Mouse (Mus musculus) WW6 (cell line): ENCODE data around the gene Olfr340.
"Not testable (repeated sequence)": the region's sequence is repeated elsewhere in the genome, so short reads cannot be mapped to it uniquely, and the experiment has no call there.

ENCODE experiments used
- DNase-seq: peaks from one replicate; pipeline ENCODE4 v3.0.0-alpha.2; 2013; ENCODE audit warnings: low read depth, low spot score

The Olfr340 gene

DNA sequence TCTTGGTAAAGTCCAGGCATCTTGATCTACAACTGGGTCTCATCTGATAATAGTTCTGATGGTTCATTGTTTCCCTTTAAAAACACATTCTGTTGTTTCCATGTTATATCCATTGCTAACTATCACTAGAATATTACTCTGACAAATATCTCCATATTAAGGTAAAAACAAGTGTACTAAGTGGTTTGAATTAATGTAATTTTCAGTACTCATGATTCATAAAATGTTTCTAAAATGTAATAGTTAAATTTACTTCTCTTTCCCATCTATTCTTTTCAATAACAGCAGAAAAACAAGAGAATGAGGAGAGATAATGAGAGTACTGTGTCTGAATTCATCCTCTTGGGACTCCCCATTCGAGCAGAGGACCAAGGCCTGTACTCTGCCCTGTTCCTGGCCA, at the start of gene Olfr340:
Gene Olfr340 (plus strand): TSS at position 301 of the 400 bp plus-strand sequence.
- DNase-seq = no peak

DNA sequence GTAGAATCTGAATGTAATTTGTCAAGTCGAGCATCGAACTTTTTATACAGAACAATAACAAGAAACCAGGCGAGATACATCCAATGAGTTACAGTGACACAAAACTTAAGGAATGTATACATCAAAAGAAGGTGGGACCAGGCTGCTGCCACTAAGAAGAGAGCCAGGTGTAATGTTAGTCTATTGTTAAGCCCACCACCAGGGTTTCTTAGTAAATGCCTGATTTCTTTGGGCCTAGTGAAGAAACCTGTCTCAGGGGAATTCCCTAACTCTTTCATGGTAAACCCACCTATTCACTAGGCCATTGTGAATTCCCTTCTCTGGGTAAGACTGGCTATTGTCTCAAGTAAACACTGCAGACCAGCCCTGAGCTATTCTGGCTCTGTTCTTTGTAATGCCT, 37.2 kb upstream of the Olfr340 start:
- DNase-seq = peak; percentile 9

DNA sequence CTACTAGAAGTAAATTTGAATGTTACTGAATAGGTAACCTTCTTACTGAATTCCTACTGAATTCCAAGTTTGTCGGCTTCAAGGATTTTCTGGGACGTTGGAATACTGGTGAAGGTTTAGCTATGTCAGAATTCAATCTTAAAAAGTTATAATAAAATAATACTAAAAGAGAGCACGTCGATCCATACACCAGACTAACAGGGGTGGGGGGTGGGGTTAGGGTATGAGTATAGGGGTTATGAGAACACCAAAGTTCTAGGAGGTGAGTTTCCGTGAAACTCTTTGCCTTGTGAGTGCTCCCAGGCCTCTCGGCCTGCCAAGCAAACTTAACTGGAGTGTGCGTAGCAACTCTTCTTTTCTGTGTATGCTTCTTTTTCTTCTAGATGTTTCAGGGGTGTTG, 36.8 kb upstream of the Olfr340 start:
- DNase-seq = not testable (repeated sequence)

DNA sequence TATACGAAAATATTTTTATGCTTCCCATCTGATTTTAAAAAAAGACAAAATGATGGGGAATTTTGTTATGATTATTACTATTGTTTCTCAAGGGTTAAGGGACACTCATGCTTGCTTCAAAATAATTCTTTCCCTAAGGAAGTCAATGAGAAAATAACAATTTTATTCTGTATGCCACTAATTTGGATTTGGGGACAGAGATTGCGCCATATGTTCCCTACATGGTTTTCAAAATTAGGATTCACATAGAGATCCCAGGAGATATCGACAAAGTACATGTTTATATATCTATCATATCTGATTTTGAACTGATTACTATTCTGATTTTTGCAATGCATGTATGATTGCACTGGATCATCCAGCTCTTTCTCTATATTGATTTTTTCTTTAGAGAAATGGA, 33.7 kb upstream of the Olfr340 start, which contains the start of gene Olfr339:
Gene Olfr339 (plus strand): TSS at position 301 of the 400 bp plus-strand sequence.
- DNase-seq = no peak

DNA sequence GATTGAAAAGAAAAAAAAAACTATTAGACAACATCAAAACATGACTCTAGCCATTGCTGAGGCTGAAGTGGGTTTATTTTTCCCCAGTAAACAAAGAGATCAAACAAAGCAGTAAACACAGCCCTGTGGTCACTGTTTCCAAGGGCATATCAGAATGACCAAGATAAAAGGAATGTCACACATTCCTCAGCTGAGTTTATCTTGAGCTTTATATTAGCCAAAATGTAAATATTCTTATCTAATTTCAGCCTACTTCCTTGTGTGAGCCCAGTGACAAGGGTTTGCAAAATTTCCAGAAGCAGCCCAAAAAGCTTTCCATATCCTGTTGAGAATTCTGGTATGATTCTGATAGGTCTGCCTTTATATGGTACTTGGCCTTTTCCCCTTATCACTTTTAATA, 21.2 kb downstream of the Olfr340 start:
- no peak for DNase-seq

DNA sequence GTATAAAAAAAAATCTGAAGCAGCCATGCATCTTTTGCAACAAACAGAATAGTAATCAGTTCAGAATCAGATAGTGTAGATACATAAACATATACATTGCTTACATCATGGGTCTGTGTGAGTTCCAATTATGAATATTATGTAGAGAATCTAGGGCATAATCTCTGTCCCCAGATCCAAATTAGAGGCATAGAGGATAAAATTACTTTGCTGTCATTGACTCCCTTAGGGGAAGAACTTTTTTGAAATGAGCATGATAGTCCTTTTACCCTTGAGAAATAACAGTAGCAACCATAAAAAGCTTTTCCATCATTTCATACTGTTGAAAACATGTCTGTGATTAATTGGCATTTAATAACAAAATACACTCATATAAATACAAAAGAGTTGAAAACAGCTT, 30.0 kb downstream of the Olfr340 start, which contains the start of gene Olfr341:
Gene Olfr341 (minus strand): TSS at position 101 of the 400 bp plus-strand sequence.
- DNase-seq = no peak
